Mouse (Mus musculus) thymus, adult 2 months (tissue): ENCODE data around the gene Nectin1.

Experiments used
- CTCF ChIP-seq: fragments of 200-500 bp; IDR thresholded peaks from 2 replicates; pipeline ENCODE4 v1.5.1; 2012; ENCODE audit warnings: mild to moderate bottlenecking, control low read depth, low read length, moderate library complexity, borderline replicate concordance; ENCODE audit not compliant: control insufficient read depth, poor library complexity, insufficient read depth; ENCODE audit errors: extremely low read depth
- POLR2A ChIP-seq: fragments of 200-500 bp; IDR thresholded peaks from 2 replicates; pipeline ENCODE4 v1.6.1; 2012; ENCODE audit warnings: mild to moderate bottlenecking, low read length, control low read depth, moderate library complexity; ENCODE audit not compliant: control insufficient read depth, poor library complexity, insufficient read depth; ENCODE audit errors: extremely low read depth

GRCm38 (mm10) chr9:43855887-43856286 lies 112.1 kb downstream of the Nectin1 start:
- TF ChIP-seq CTCF (no peak), POLR2A (no peak)
